17 mouse cellular contexts compared by ENCODE assay signal in the genomic region with DNA sequence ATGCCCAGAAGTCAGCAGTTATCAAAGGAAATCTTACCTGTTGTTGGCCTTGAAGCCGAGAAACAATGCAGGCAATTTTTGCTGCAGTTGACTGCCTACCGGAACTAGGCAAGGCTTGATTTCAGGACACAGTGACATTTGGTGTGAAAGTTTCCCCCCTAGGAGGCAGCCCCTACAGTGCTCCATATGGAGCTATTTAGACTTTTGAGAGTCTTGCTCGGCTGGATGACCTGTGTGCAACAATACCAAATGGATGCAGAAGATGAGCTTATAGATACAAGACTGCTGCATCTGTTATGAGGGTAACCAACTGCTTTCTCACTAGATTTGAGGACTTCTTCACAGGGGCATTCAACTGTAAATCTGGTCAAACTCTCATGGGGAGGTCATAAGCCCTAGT.
"Had no signal": no experiment of that assay in that cellular context is flagged by ENCODE, and none has a peak within 500 bp of the region (broad histone marks: within the 10 kb centered on the region; RNA-seq: fewer than 3 reads in every experiment).

No protein-coding gene starts in this region.

- H3K27ac ChIP-seq: kidney, embryonic 15.5 days; left cerebral cortex, adult 2 months; liver, embryonic 13.5 days; midbrain, embryonic 12.5 days; neural tube, embryonic 13.5 days; stomach, postnatal 0 days had no signal

- DNase-seq: kidney, postnatal 10 days; kidney, postnatal 36 days; layer of hippocampus, postnatal 36 days; liver, embryonic 13.5 days; lung, adult 2 months; lung, postnatal 14 days; lung, postnatal 4 days; right cerebral cortex, postnatal 4 days; thymus, adult 2 months; thymus, postnatal 14 days; thymus, postnatal 4 days had no signal

- H3K4me3 ChIP-seq: kidney, embryonic 15.5 days; left cerebral cortex, adult 2 months; liver, embryonic 13.5 days; midbrain, embryonic 12.5 days; myocyte; neural tube, embryonic 13.5 days had no signal

- H3K9ac ChIP-seq: kidney, embryonic 15.5 days; liver, embryonic 13.5 days; midbrain, embryonic 12.5 days; neural tube, embryonic 13.5 days had no signal

- H3K4me1 ChIP-seq: kidney, embryonic 15.5 days; liver, embryonic 13.5 days; midbrain, embryonic 12.5 days; neural tube, embryonic 13.5 days had no signal

- H3K36me3 ChIP-seq: kidney, embryonic 15.5 days; liver, embryonic 13.5 days; midbrain, embryonic 12.5 days; neural tube, embryonic 13.5 days had no signal

- H3K27me3 ChIP-seq: kidney, embryonic 15.5 days; liver, embryonic 13.5 days; midbrain, embryonic 12.5 days; neural tube, embryonic 13.5 days had no signal
